Mouse (Mus musculus): ENCODE measurements around the gene 4931440F15Rik. TPM values are rescaled to one million over a fixed set of nuclear protein-coding genes. Genes with fewer than 3 reads are reported as not detected.

Gene 4931440F15Rik
- polyA plus RNA-seq, 1 experiment from 2014 or later: 0.13 TPM

DNA sequence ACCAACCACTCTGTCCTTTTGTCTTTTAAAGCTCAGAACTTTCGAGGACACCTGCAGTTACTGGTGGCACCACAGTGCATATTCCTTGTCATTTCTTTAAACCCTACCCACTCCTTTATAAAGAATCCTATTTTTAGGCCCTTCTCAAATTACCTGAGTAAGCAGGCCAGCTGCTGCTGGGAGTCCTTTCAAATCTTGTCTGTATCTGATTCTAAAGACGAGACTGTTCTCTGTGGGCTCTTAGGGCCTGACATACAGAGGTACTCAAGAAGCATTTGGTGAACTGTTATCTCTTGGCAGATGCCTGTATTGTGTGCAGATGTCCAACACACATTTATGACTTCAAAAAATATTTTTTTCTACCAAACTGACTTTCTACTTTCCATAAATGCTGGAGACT lies 31.0 kb downstream of the 4931440F15Rik start:
- Histone ChIP-seq H3K4me2 (no peak overlapping the region), H3K9ac (no peak overlapping the region), H3K9me3 (no peaks in the 10 kb centered on the region), H3K27me3 (no peaks in the 10 kb centered on the region), H3K4me3 (replicated peaks) (no peak overlapping the region), H3K36me3 (replicated peaks) (no peaks in the 10 kb centered on the region), H3K4me1 (no peaks in the 10 kb centered on the region), H3K27ac (no peak overlapping the region)
- 54% methylated on average over 2 of the region's 2 CpGs for WGBS
- ATAC-seq (ENCODE audit: low FRiP score): no peak

GRCm38 (mm10) chr11:29790796-29791195 lies 34.7 kb downstream of the 4931440F15Rik start:
- no peak overlapping the region for H3K27ac ChIP-seq
- H3K27me3 ChIP-seq: no peaks in the 10 kb centered on the region
- ATAC-seq (ENCODE audit: low FRiP score): no peak
- peaks cover 9% of the 10 kb centered on the region; the same call in 1 of the 2 replicates for H3K4me1 ChIP-seq
- H3K9me3 ChIP-seq: no peaks in the 10 kb centered on the region
- no peak overlapping the region for H3K4me3 ChIP-seq (replicated peaks)
- WGBS: 90% methylated on average over 2 of the region's 2 CpGs
- no peak overlapping the region for H3K9ac ChIP-seq
- no peaks in the 10 kb centered on the region for H3K36me3 ChIP-seq (replicated peaks)
- no peak overlapping the region for H3K4me2 ChIP-seq

- Histone ChIP-seq H3K4me1 (peaks cover 9% of the 10 kb centered on the region; the same call in 1 of the 2 replicates), H3K27ac (peak overlapping the region; percentile 59; the same call in 1 of the 2 replicates), H3K27me3 (no peaks in the 10 kb centered on the region), H3K4me2 (no peak overlapping the region), H3K9me3 (no peaks in the 10 kb centered on the region), H3K36me3 (replicated peaks) (no peaks in the 10 kb centered on the region), H3K9ac (no peak overlapping the region), H3K4me3 (replicated peaks) (no peak overlapping the region)
- peak; percentile 81; the same call in 1 of the 2 replicates for ATAC-seq (ENCODE audit: low FRiP score)
- whole genome bisulfite sequencing: 70% methylated on average over 6 of the region's 6 CpGs
Measured at GRCm38 (mm10) chr11:29788921-29789638, 36.4 kb downstream of the 4931440F15Rik start.

GRCm38 (mm10) chr11:29788499-29788898 lies 37.0 kb downstream of the 4931440F15Rik start:
- WGBS: 59% methylated on average over 1 of the region's 1 CpGs
- H3K9me3 ChIP-seq: no peaks in the 10 kb centered on the region
- H3K9ac ChIP-seq: no peak overlapping the region
- no peak overlapping the region for H3K27ac ChIP-seq
- no peak overlapping the region for H3K4me2 ChIP-seq
- peaks cover 9% of the 10 kb centered on the region; the same call in 1 of the 2 replicates for H3K4me1 ChIP-seq
- H3K27me3 ChIP-seq: no peaks in the 10 kb centered on the region
- no peak overlapping the region for H3K4me3 ChIP-seq (replicated peaks)
- H3K36me3 ChIP-seq (replicated peaks): no peaks in the 10 kb centered on the region
- no peak for ATAC-seq (ENCODE audit: low FRiP score)

DNA sequence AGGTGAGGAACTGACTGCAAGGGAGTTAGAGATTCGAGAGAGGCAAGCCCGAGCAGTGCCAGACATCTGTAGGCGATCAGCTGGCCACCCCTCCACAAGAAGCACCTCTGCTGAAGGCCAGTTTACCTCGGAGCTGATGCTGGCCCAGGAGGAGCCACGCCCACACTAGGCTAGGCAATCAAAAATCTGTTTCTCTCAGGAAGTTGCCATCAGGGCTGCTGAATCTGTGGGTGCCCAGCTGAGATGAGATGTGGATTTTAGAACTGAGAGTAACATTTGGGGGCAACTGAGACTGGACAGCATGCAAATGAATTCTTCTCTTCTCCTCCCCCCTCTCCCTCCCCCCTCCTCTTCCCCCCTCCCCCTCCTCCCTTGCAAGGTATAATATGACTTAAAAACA lies 38.0 kb downstream of the 4931440F15Rik start:
- Histone ChIP-seq H3K36me3 (replicated peaks) (no peaks in the 10 kb centered on the region), H3K4me3 (replicated peaks) (no peak overlapping the region), H3K9me3 (no peaks in the 10 kb centered on the region), H3K4me2 (no peak overlapping the region), H3K4me1 (peaks cover 9% of the 10 kb centered on the region; the same call in 1 of the 2 replicates), H3K9ac (no peak overlapping the region), H3K27me3 (no peaks in the 10 kb centered on the region), H3K27ac (no peak overlapping the region)
- ATAC-seq (ENCODE audit: low FRiP score): 0 out of 2 replicates have a peak, but pooled peaks have one; percentile 20
- 22% methylated on average over 5 of the region's 5 CpGs for WGBS

GRCm38 (mm10) chr11:29786583-29787219 lies 38.8 kb downstream of the 4931440F15Rik start:
- WGBS: 84% methylated on average over 6 of the region's 6 CpGs
- no peak for ATAC-seq (ENCODE audit: low FRiP score)

GRCm38 (mm10) chr11:29779409-29780026 lies 46.0 kb downstream of the 4931440F15Rik start:
- Histone ChIP-seq H3K27ac (no peak overlapping the region), H3K4me3 (replicated peaks) (no peak overlapping the region), H3K4me2 (no peak overlapping the region), H3K4me1 (peaks cover 8% of the 10 kb centered on the region), H3K9me3 (no peaks in the 10 kb centered on the region), H3K27me3 (no peaks in the 10 kb centered on the region), H3K36me3 (replicated peaks) (no peaks in the 10 kb centered on the region), H3K9ac (no peak overlapping the region)
- ATAC-seq (ENCODE audit: low FRiP score): no peak
- 16% methylated on average over 2 of the region's 2 CpGs for whole genome bisulfite sequencing

More at GRCm38 (mm10) chr11:29786583-29787219, 38.8 kb downstream of the 4931440F15Rik start:
- H3K4me3 ChIP-seq (replicated peaks): no peak overlapping the region
- H3K9me3 ChIP-seq: no peaks in the 10 kb centered on the region
- no peaks in the 10 kb centered on the region for H3K27me3 ChIP-seq
- peaks cover 9% of the 10 kb centered on the region; the same call in 1 of the 2 replicates for H3K4me1 ChIP-seq
- no peak overlapping the region for H3K27ac ChIP-seq
- H3K36me3 ChIP-seq (replicated peaks): no peaks in the 10 kb centered on the region
- no peak overlapping the region for H3K4me2 ChIP-seq
- H3K9ac ChIP-seq: no peak overlapping the region

GRCm38 (mm10) chr11:29778936-29779335 lies 46.5 kb downstream of the 4931440F15Rik start:
- WGBS: 54% methylated on average over 3 of the region's 3 CpGs
- Histone ChIP-seq H3K36me3 (replicated peaks) (no peaks in the 10 kb centered on the region), H3K9ac (no peak overlapping the region), H3K9me3 (no peaks in the 10 kb centered on the region), H3K4me3 (replicated peaks) (no peak overlapping the region), H3K4me2 (no peak overlapping the region), H3K27ac (no peak overlapping the region), H3K27me3 (no peaks in the 10 kb centered on the region), H3K4me1 (peaks cover 11% of the 10 kb centered on the region)
- ATAC-seq (ENCODE audit: low FRiP score): no peak

GRCm38 (mm10) chr11:29777964-29778363 lies 47.5 kb downstream of the 4931440F15Rik start:
- Histone ChIP-seq H3K9ac (no peak overlapping the region), H3K9me3 (no peaks in the 10 kb centered on the region), H3K4me3 (replicated peaks) (no peak overlapping the region), H3K4me1 (peaks cover 11% of the 10 kb centered on the region), H3K4me2 (no peak overlapping the region), H3K27ac (no peak overlapping the region), H3K27me3 (no peaks in the 10 kb centered on the region), H3K36me3 (replicated peaks) (no peaks in the 10 kb centered on the region)
- no peak for ATAC-seq (ENCODE audit: low FRiP score)

GRCm38 (mm10) chr11:29774760-29775159 lies 50.7 kb downstream of the 4931440F15Rik start:
- ATAC-seq (ENCODE audit: low FRiP score): no peak
- 75% methylated on average over 2 of the region's 2 CpGs for WGBS
- 0 out of 2 replicates have a peak overlapping the region, but pooled peaks have one; percentile 36 for H3K27ac ChIP-seq

DNA sequence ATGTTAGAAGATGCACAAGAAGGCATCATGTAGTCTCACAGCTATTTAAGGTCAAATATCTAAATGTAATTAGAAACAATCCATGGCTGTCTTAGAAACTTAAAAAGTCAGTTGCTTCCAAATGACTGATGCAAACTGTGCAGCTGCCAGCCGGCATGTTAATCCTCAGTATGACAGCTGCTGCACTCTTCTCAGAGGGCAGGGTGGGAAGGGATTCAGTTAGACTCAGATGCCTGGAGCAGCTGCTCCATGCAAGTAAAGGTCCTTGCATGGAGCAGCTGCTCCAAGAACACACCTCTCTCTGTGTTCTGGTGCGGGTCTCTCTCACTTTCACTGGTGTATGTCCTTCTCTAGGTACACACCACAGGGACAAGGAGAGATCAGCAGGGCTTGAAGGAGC lies 51.2 kb downstream of the 4931440F15Rik start:
- Histone ChIP-seq H3K4me1 (peaks cover 8% of the 10 kb centered on the region), H3K27ac (0 out of 2 replicates have a peak overlapping the region, but pooled peaks have one; percentile 36), H3K9ac (no peak overlapping the region), H3K4me3 (replicated peaks) (no peak overlapping the region), H3K4me2 (no peak overlapping the region), H3K27me3 (0 out of 2 replicates have a peak, but pooled peaks cover 3% of the 10 kb centered on the region), H3K9me3 (no peaks in the 10 kb centered on the region), H3K36me3 (replicated peaks) (no peaks in the 10 kb centered on the region)
- whole genome bisulfite sequencing: 40% methylated on average over 2 of the region's 2 CpGs
- ATAC-seq (ENCODE audit: low FRiP score): peak; percentile 70

More at GRCm38 (mm10) chr11:29774760-29775159, 50.7 kb downstream of the 4931440F15Rik start:
- H3K4me3 ChIP-seq (replicated peaks): no peak overlapping the region
- H3K9ac ChIP-seq: no peak overlapping the region
- no peaks in the 10 kb centered on the region for H3K36me3 ChIP-seq (replicated peaks)
- peaks cover 11% of the 10 kb centered on the region for H3K4me1 ChIP-seq
- no peak overlapping the region for H3K4me2 ChIP-seq
- H3K27me3 ChIP-seq: 0 out of 2 replicates have a peak, but pooled peaks cover 3% of the 10 kb centered on the region
- no peaks in the 10 kb centered on the region for H3K9me3 ChIP-seq

All from forebrain, embryonic 12.5 days (tissue).